Mouse (Mus musculus) cerebral cortex, adult 2 months (tissue): Measurements from ENCODE around the gene D17Wsu92e.

Experiments
- whole genome bisulfite sequencing: fragments of 180-500 bp; shearing (Covaris S2); methylation state at CpG from one replicate; pipeline ENCODE4 v1.1.7; 2018; 5-methylcytosine and 5-hydroxymethylcytosine counted together

Gene D17Wsu92e

DNA sequence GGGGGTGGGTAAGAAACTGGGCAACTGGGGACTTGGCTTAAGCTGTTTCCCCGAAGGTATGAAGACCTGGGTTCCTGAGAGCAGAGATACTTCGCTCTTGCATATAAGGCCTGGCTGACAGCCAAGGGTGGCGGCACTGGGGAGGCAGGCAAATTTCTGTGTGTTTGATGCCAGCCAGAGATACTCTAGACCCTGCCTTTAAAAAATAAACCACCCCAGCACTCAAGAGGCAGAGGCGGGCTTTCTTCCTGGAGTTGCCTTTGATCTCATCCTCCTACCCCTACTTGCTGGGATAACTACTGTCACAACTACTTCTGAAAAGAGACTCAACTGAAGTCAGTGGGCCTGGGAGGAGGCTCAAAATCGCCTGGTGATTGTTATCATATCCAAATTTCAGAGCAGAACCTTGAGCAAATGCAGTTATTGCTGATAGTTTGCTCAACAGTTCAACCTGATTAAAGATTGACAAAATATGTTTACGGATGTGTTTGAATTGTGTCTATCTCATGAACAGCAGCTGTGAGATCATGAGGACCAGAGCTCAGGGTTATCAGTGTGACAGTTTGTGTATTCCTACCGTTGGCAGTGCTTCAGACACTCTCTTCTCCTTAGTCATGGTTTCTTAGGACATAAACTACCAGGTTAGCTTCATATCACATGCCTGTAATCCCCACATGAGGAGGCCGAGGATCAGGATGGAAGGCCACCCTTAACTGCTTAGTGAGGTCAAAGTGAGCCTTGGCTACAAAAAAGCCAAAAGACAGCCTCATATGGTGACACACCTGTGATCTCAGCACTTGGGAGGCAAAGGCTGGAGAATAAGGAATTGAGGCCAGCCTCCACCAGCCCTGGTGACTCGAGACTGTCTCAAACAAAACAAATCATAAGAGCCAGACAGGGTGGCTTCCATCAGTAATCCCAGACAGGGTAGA is 1.2 kb upstream of the D17Wsu92e start:
- 56% methylated on average over 9 of the region's 9 CpGs for WGBS

DNA sequence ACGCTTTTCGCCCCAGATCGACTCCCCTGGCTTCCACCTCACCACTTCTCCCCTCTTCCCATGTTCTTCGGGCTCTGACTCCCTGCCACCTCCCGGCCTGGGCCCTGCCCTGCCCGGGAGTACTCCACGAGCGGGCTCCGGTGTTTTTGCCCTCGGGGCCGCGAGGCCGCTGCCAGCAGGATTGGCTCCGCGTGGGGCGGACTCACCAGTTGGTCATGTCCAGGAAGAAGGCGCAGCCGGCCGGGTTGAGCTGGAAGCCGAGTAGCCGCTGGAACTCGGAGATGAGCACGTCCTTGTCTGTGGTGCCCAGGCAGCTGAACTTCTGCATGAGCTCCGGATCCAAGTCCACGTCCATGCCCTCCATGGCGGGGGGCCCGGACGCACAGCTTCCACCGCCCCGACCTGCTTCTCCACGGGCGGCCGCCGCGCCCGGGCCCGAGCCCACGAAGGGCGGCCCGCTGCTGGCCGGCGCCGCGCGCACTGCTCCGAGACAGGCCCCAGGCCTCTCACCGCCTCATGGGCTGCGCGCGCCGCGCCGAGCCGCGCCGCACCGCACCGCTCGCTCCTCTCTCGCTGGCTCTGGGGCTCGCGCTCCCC is 379 bp downstream of the D17Wsu92e start:
- under 1% methylated on average over 47 of the region's 62 CpGs for WGBS

DNA sequence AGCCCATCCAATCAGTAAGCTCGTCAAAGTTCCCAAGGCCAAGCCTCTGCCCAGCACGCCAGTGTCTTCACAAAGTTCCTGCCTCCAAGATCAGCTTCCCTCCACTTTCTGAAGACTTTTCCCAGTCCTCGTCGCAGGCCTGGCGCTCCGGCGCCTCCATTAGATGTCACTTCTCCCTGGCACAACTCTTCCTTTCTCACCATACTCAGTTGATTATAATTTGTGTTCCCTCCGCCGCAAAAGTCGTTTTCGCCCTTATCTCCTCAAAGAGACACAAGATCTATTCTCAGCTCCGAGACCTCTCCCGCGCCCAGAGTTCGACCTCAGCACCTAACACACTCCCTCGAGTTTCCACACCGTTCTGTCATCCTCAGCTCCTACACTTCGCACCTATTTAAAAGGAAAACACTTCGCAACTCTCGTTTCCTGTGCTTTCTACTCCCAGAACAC is 902 bp downstream of the D17Wsu92e start:
- WGBS, result under 1% methylated on average over 20 of the region's 20 CpGs

DNA sequence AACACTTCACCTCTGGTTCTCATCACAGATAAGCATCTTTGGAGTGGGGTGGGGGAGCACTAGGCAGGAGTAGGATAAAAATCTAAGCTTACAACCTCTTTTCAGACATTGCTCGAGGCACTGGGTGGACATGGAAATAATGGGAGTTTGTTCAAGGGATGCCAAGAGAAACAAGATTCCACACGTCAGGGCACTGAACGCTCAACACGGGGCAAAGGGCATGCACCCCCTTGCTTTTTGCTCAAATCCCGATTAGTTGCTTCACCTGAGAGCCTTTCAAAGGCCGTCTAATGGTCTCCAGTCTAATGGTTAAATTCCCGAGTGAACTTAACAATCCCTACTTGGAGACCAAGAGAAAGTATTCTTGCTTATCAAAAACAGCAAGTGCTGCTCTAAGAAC is 1.4 kb downstream of the D17Wsu92e start:
- WGBS, result 16% methylated on average over 7 of the region's 7 CpGs

DNA sequence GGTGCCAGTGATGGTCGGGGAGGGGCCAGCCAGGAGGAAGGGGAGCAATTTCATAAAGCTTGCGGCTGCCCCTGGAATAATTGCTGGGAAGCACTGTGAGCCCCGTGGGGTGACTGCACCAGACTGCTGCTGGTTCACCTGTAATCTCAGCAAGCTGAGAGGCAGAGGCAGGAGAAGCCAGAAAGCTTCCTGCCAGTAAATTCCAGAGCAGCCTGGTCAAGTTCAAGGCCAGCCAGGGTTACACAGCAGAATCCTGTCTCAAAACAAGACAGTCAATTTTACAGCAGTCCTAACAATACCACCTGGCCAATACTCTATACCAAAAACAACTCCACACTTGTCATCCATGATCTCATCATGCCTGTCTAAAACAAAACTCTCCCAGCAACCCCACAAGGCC is 8.5 kb downstream of the D17Wsu92e start:
- 85% methylated on average over 3 of the region's 3 CpGs for WGBS

DNA sequence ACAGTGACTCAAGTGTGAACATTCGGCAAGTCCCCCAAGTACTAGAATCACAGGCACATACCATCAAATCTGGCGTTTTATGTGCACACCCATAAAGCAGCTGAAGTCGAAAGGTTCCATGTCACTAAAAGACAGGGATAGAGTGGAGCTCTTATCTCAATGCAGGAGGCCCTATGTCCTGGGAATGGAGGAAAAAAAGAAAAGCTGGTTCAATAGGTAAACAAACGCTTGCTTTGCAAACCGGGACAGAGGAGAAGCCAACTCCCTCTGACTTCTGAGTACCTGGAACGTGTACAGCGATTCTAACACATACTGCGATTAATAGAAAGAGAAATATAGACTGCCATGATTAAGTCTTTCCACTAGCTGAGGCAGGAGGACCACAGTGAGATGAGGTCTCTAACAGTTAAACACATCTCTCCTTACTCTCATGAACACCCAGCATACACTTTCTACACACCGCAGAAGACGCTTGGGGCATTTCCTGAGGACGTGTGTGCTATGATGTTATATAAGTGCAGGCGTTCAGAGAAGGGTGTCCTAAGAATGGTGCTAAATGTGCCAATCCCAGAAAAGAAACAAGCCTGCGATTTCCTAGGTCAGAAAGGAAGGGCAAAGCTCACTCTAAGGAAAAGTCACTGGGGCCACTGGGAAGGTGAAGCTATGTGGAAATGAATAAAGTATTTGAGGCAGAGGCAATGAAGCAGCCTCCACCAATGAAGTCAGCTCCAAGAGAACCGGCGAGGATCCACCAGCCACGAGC is 9.7 kb downstream of the D17Wsu92e start:
- WGBS, result 71% methylated on average over 16 of the region's 16 CpGs

DNA sequence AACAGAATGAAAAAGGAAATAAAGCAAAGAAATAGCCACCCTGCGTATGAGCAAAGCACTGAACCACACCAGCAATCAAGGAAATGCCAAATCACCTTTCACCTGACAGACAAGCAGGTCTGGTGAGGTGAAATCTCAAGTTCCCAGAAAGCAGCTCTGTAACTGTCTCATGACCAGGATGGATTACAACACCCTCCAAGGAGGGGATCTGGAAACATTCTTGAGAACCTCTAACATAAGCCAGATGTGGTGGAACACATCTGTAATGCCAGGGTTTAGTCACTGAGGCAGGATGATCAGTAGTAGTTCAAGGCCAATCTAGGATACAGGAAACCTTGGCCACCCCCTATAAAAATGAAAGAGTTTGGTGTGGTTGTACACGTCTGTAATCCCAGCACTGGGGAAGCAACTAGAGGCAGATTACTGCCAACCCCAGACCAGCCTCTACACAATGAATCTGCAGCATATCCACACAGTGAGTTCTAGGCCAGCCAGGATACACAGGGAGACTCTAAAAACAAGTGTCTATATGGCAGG is 12.8 kb downstream of the D17Wsu92e start:
- 66% methylated on average over 2 of the region's 2 CpGs for WGBS

DNA sequence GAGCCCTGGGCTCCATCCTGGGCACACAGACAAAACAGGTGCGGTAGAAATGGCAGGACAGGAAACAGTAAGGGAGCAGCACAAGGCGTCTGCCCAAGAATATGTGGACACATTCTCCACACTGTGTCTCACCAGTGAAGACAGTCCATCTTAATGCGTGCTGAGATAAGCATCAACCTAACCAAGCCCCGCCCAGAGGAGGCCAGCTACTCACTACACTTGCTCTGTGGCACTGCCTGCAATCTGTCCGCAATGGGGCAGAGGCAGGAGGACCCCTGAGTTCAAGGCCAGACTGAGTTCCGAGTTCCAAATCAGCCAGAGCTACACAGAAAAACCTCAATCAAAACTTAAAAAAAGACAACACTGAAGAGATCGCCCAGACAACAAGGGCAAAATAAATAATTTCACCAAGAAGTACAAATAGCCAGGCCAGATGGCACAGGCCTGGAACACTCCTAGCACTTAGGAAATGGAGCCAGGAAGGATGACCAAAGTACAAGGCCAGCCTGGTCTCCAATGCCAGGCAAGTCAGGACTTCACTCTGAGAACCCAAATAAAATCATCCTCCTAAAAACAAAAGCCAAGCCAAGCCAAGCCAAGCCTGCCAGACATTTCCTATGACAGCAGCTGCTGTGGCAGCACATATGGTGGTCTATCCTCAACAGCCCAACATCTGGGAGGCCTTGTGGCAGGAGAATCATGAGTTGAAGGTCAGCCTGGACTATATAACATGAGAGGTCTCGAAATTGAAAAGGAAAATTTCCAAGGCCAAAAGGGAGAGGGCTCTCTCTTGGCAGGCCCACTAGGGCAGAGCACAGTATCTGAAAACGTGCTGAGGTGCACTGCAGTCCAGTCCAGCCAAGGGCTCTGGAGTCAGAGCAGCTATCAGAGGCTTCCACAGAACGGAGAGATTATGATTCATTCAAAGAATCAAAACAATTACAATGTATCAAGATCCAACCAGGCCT is 15.4 kb downstream of the D17Wsu92e start:
- 78% methylated on average over 10 of the region's 10 CpGs for WGBS

DNA sequence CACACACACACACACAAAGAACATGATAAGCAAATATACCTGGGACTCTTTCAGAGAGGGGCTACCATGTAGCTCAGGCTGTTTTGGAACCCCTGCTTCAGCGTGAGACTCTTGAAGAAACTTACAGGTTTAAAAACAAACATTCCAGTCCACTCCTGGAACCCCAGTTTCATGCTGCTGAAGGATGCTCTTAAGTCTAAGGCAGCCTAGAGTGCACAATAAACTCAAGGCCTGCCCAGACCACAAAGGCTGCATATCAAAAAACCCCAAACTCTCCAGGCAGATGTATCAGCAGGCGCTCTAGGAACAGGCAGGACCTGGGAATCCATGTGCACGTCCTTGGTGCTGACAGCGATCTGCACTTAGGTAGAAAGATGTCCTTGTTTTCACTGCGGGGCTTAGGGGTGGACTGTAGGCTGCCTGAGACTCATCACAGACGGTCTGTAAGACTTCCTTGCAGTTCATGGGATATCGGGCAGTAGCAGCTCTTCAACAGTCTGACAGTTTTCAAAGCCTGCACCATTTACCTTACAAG is 16.2 kb downstream of the D17Wsu92e start:
- 86% methylated on average over 7 of the region's 7 CpGs for WGBS

DNA sequence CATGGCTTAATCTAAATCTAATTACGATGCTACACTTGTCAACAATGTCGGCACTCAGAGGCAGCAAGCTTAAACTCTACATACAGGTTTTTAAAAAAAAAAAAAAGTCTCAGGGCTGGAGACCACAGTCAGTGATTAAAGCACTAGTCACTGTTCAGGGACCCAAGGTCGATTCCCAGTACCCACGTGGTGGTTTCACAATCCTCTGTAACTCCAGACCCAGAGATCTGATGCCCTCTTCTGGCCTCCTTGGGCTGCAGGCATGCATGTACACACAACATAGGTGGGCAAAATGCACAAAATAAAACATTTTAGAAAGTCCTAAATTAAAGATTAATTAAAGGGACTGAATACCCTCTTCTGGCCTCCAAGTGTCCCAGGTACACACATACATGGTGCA is 16.7 kb downstream of the D17Wsu92e start:
- WGBS, result 74% methylated on average over 4 of the region's 4 CpGs

DNA sequence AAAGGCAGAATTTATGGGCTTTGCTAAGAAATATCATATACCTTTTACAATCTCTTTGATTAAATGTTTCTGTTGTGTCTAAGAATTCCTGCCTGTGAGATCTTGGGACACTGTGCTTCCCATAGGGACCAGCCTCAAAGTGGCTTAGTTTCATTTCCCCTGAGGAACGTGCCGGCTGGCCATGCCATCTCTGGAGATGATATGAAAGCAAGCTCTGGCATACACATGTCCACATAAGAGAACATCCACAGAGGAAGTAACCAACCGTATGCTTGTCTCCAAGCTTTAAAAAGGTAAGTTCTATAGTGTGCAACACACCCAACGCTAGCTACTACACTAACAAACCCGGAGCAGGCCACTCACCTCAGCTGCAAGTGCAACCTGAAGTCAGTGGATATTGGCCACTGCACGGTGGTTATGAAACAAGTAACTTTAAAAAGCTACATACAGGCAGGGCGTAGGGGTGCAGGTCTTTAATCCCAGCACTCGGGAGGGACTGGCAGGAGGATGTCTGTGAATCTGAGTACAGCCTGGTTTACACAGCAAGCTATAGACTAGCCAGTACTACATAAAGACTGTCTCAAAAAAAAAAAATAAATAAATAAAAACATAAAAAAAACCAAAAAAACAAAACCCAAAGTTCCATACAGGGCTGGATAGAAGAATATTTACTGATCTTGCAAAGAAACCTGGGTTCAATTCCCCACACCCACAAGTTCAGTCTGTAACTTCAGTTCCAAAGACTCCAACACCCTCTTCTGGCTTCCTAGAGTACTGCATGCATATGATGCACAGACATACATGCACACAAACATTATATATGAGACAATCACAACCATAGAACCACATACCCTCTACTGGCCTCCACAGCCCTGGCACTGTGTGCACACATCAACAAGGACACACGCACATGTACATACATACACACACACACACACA is 19.5 kb downstream of the D17Wsu92e start:
- 81% methylated on average over 9 of the region's 9 CpGs for WGBS

DNA sequence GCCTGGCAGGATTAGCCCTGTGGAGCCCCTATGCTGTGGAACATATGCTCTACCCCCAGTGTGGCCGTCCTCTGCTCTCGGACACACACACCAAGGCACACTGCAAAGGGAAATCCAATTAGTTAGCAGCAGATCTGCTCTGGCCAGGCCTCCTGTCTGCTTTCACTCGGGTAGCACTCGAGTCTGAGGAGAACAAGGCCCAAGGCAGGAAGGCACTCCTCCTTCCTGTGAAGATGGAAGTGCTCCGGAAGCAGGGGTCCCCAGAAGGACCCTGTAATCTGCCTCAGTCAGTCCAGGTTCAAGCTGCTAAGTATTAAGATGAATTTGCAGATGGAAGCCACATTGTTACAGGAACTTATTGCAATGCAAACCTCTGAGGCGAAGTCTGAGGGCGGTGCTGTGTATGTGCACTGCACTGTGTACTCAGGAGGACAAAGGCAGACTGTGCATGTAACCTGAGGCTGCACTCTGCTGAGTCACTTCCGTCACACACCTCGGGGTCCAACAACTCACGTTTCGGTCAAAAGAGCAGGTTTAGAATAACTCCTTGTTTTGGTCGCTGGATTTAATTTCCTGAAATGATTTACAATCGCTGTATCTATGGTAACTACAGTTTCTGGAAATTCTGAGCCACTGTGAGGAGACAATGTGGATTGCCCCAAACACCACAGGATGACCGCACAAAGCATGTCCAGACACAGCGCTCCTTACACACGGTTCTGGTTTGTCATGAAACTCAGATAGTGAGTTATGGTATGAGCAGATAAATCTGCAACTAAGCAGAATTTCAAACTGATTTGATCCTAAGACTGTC is 20.5 kb downstream of the D17Wsu92e start:
- 57% methylated on average over 16 of the region's 16 CpGs for WGBS

DNA sequence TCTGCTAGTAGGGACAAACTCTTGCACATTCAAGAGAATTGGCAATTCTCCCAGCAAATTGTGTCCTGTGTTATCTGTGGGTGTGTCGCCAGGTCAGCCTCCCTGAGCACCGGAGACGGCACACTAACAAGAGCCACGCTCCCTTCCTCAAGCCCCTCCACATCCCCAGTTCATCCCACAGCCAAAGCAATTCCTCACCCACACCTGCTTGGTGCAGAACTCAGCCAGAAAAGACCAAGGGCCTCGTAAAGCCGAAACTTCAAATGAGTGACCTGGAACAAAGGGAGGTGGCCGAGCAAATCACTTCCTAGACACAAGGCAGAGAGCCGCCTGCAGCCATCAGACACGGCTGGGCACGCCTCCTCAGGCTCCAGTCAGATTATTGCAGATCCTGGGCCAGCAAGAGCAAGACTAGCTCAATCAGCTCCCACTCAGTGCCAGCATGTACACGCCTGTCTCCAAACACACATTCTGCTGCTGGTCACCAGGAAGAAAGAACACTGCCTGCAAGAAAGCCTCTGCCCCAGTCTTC is 23.0 kb downstream of the D17Wsu92e start:
- 23% methylated on average over 11 of the region's 11 CpGs for WGBS

DNA sequence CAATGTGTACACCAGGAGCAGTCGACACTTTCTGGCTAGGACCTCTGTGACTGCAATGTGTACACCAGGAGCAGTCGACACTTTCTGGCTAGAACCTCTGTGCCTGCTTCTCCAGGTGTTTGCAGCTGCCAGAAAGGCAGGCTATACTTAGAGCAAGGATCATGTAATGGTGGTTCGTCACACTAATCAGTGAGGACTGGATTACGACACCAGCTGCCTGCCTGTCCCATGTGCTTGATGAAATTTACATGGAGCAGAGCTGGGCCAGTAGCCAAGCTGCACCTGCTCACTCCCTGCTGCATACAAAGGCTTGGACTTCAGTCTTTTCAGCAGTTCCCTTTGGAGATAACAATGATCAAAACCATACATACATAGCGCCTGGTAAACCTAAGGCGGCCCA is 23.7 kb downstream of the D17Wsu92e start:
- WGBS, result 37% methylated on average over 6 of the region's 6 CpGs

DNA sequence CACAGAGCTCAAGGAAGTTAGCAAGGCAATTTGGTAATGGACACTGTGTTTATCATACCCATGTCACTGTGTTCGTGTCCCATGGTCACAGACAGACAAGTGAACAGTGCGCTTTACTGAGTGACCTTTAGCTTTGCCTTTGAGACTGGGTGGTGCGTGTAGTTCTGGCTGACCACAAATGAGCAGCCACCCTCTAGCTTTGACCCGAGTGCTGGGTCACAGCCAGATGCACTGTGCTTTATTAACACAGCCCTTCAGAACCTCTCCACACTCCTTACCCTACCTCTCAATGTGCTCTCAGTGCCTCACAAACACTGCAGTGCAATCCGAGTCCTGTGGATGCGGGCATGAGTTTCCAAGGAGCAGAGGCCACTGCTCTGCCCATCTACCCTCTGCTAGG is 27.3 kb downstream of the D17Wsu92e start:
- 81% methylated on average over 6 of the region's 6 CpGs for WGBS

DNA sequence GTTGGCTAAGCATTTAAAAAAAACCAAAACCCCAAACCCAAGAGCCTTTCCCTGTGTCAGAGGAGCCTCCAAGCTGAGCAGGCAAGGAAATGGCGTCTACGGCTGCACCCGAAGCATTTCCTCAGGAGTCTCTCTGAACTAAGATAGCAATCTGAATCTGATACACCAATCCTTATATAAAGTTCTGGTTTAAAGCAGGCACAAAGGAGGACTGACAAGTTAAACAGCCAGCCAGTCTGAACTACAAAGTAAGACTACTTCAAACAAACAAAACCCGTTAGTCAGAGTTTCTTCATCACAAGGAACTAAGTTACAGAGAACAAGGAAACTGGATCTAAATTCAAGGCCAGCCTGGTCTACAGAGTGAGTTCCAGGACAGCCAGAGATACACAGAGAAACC is 27.9 kb downstream of the D17Wsu92e start:
- WGBS, result 69% methylated on average over 4 of the region's 4 CpGs

DNA sequence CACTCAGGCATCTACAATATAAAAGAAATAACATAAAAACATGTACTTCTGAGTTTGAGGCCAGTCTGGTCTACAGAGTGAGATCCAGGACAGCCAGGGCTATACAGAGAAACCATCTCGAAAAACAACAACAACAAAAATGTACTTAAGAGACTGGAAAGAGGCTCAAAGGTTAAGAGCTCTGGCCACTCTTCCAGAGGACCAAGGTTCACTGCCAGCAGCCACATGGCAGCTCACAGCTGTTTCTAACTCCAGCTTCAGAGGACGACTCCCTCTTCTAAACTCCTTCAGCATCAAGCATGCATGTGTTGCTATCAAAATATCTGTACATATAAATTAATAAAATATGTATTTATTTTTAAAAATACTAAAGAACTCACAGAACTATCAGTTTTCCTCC is 28.9 kb downstream of the D17Wsu92e start:
- WGBS, result 71% methylated on average over 2 of the region's 2 CpGs

DNA sequence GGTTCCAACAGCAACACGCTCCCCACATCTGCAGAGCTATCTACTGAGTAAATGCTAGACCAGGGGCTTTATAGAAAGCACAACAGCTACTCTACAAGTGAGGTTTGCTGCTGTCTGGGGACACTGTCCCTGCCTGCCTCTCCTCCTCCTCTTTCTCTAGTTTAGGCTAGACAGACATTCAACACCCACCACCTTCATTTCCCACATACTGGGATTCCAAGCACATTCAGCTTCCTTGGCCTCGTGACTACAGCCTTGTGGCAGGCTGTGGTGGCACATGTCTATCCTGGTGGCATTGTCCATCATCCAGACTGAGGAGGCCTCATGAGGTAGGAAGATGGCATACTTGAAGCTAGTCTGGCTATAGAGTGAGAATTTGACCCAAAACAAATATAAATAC is 29.5 kb downstream of the D17Wsu92e start:
- 59% methylated on average over 2 of the region's 2 CpGs for WGBS
